15 mouse cellular contexts compared by ENCODE assay signal in the genomic region with DNA sequence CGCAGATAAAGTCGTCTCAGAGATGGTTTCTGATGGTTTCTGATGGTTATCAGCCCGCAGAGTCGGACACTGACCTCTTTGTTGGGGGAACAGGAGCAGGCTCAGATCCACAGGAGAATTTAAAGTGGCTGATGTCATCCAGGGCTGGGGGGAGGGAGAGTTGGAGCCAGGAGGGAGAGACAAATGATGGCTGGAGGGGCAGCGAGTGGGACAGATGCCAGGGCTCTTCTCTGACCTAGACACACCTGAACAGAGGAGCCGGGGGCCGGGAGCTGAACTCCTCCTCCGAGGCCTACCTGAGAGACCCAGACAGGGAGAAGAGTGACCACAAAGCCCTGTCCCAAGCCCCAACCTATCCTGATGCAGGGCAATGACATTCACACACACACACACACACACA. TPM values are rescaled to one million over a fixed set of nuclear protein-coding genes. Genes with fewer than 3 reads are reported as not detected.
A peak's percentile ranks its signal among the peaks of the same experiment; 100 is the strongest.
DNase-seq lines count a peak whose midpoint lies in the region; ATAC-seq and TF ChIP-seq lines count a peak whose summit lies in the region.
"Had no signal": no experiment of that assay in that cellular context is flagged by ENCODE, and none has a peak within 500 bp of the region (broad histone marks: within the 10 kb centered on the region; RNA-seq: fewer than 3 reads in every experiment).

No protein-coding gene starts in this region.

- no peaks in the 10 kb centered on the region for H3K27me3 ChIP-seq in heart, embryonic 12.5 days (replicated peaks)
- H3K27me3 ChIP-seq in midbrain, embryonic 11.5 days (ENCODE audit: control insufficient read depth, insufficient read depth, low read length), result peaks cover 6% of the 10 kb centered on the region
- peaks cover 62% of the 10 kb centered on the region for H3K27me3 ChIP-seq in midbrain, embryonic 10.5 days (ENCODE audit: low read depth, poor library complexity, severe bottlenecking)
- H3K27me3 ChIP-seq in hindbrain, postnatal 0 days (ENCODE audit: insufficient read depth, low read length), result no peaks in the 10 kb centered on the region
- no peaks in the 10 kb centered on the region; the same call in 1 of the 2 replicates for H3K27me3 ChIP-seq in stomach, embryonic 16.5 days (ENCODE audit: control insufficient read depth, insufficient read depth, low read length)

- H3K9me3 ChIP-seq in heart, embryonic 12.5 days (replicated peaks), result no peaks in the 10 kb centered on the region
- H3K9me3 ChIP-seq in midbrain, embryonic 11.5 days (ENCODE audit: control insufficient read depth, low read length), result no peaks in the 10 kb centered on the region
- H3K9me3 ChIP-seq in midbrain, embryonic 10.5 days (replicated peaks), result no peaks in the 10 kb centered on the region
- H3K9me3 ChIP-seq in hindbrain, postnatal 0 days (ENCODE audit: low read length), result no peaks in the 10 kb centered on the region
- no peaks in the 10 kb centered on the region for H3K9me3 ChIP-seq in stomach, embryonic 16.5 days (replicated peaks; ENCODE audit: control insufficient read depth, low read length)
- H3K9me3 ChIP-seq: limb, embryonic 15.5 days had no signal

- ATAC-seq in heart, embryonic 12.5 days (ENCODE audit: insufficient number of reproducible peaks, low FRiP score), result no peak
- no peak for ATAC-seq in midbrain, embryonic 11.5 days (ENCODE audit: low FRiP score)
- no peak for ATAC-seq in hindbrain, postnatal 0 days
- no peak for ATAC-seq in stomach, embryonic 16.5 days (ENCODE audit: insufficient read depth, low FRiP score)

- no peak overlapping the region for H3K4me3 ChIP-seq in heart, embryonic 12.5 days
- no peak overlapping the region for H3K4me3 ChIP-seq in midbrain, embryonic 11.5 days (ENCODE audit: low read depth, low read length)
- no peak overlapping the region for H3K4me3 ChIP-seq in midbrain, embryonic 10.5 days
- H3K4me3 ChIP-seq in hindbrain, postnatal 0 days (ENCODE audit: low read length), result no peak overlapping the region
- H3K4me3 ChIP-seq in stomach, embryonic 16.5 days (replicated peaks; ENCODE audit: low read length), result no peak overlapping the region
- H3K4me3 ChIP-seq: limb, embryonic 15.5 days had no signal

- H3K27ac ChIP-seq in heart, embryonic 12.5 days (ENCODE audit: poor library complexity, severe bottlenecking), result peak overlapping the region; percentile 82
- H3K27ac ChIP-seq in midbrain, embryonic 11.5 days (ENCODE audit: low read depth, low read length), result peak overlapping the region; percentile 11
- H3K27ac ChIP-seq in midbrain, embryonic 10.5 days (replicated peaks), result no peak overlapping the region
- H3K27ac ChIP-seq in hindbrain, postnatal 0 days, result no peak overlapping the region
- no peak overlapping the region for H3K27ac ChIP-seq in stomach, embryonic 16.5 days (ENCODE audit: low read length)
- H3K27ac ChIP-seq: limb, embryonic 15.5 days had no signal

- 34% methylated on average over 7 of the region's 8 CpGs for WGBS in heart, embryonic 12.5 days
- 78% methylated on average over 8 of the region's 8 CpGs for WGBS in midbrain, embryonic 11.5 days
- 81% methylated on average over 8 of the region's 8 CpGs for WGBS in midbrain, embryonic 10.5 days
- WGBS in hindbrain, postnatal 0 days, result 73% methylated on average over 8 of the region's 8 CpGs
- 65% methylated on average over 8 of the region's 8 CpGs for WGBS in stomach, embryonic 16.5 days

- DNase-seq in heart, postnatal 25 days (ENCODE audit: low spot score), result no peak
- DNase-seq in midbrain, embryonic 11.5 days (ENCODE audit: low spot score, missing footprints), result no peak
- no peak for DNase-seq in midbrain, embryonic 10.5 days (ENCODE audit: low spot score)
- no peak for DNase-seq in hindbrain, postnatal 0 days (ENCODE audit: low spot score)
- no peak for DNase-seq in testis, postnatal 14 days (ENCODE audit: low spot score)
- DNase-seq: kidney, postnatal 10 days; layer of hippocampus, postnatal 36 days; lung, postnatal 4 days; right cerebral cortex, postnatal 25 days had no signal

- H3K4me1 ChIP-seq in heart, embryonic 12.5 days (replicated peaks), result peaks cover 84% of the 10 kb centered on the region
- H3K4me1 ChIP-seq in midbrain, embryonic 11.5 days (ENCODE audit: control insufficient read depth, insufficient read depth, low read length), result peaks cover 8% of the 10 kb centered on the region
- H3K4me1 ChIP-seq in midbrain, embryonic 10.5 days, result peaks cover 41% of the 10 kb centered on the region
- H3K4me1 ChIP-seq in hindbrain, postnatal 0 days (ENCODE audit: insufficient read depth, low read length), result peaks cover 8% of the 10 kb centered on the region; the same call in 1 of the 2 replicates
- peaks cover 55% of the 10 kb centered on the region for H3K4me1 ChIP-seq in stomach, embryonic 16.5 days (ENCODE audit: control insufficient read depth, insufficient read depth, low read length)

- no peak for TF ChIP-seq CTCF in hindbrain, postnatal 0 days (IDR thresholded peaks at IDR 0.05; ENCODE audit: low read depth)

- H3K36me3 ChIP-seq in heart, embryonic 12.5 days, result peaks cover 49% of the 10 kb centered on the region
- no peaks in the 10 kb centered on the region for H3K36me3 ChIP-seq in midbrain, embryonic 11.5 days (ENCODE audit: control insufficient read depth, insufficient read depth, low read length)
- H3K36me3 ChIP-seq in midbrain, embryonic 10.5 days, result no peaks in the 10 kb centered on the region
- H3K36me3 ChIP-seq in hindbrain, postnatal 0 days (ENCODE audit: insufficient read depth, low read length), result 0 out of 2 replicates have a peak, but pooled peaks cover 2% of the 10 kb centered on the region
- H3K36me3 ChIP-seq in stomach, embryonic 16.5 days (ENCODE audit: control insufficient read depth, insufficient read depth, low read length), result 0 out of 2 replicates have a peak, but pooled peaks cover 2% of the 10 kb centered on the region
- H3K36me3 ChIP-seq: limb, embryonic 15.5 days had no signal

- intact Hi-C loops in heart, postnatal 25 days (cut with DNase I), result no loop called here

- peak overlapping the region; percentile 11; the same call in 1 of the 2 replicates for H3K9ac ChIP-seq in heart, embryonic 12.5 days
- H3K9ac ChIP-seq in midbrain, embryonic 11.5 days (ENCODE audit: low read length), result no peak overlapping the region
- 0 out of 2 replicates have a peak overlapping the region, but pooled peaks have one; percentile 3 for H3K9ac ChIP-seq in hindbrain, postnatal 0 days (replicated peaks; ENCODE audit: low read length)
- peak overlapping the region; percentile 22; the same call in 1 of the 2 replicates for H3K9ac ChIP-seq in stomach, embryonic 16.5 days (ENCODE audit: low read length)
- H3K9ac ChIP-seq: limb, embryonic 15.5 days had no signal

- H3K4me2 ChIP-seq in heart, embryonic 12.5 days, result no peak overlapping the region
- H3K4me2 ChIP-seq in midbrain, embryonic 11.5 days, result no peak overlapping the region
- H3K4me2 ChIP-seq in hindbrain, postnatal 0 days (ENCODE audit: low read depth, low read length), result no peak overlapping the region
- no peak overlapping the region for H3K4me2 ChIP-seq in stomach, embryonic 16.5 days (ENCODE audit: low read depth, low read length)
- H3K4me2 ChIP-seq: limb, embryonic 15.5 days had no signal

RNA-seq across cellular contexts. Expression of gene Trhr2, which starts 31.5 kb away (rescaled TPM):
- polyA plus RNA-seq in heart, embryonic 12.5 days (2016; fragmentation: Nextera tagmentation; extraction: Ambion mirVana), result not detected in 2 replicates
- total RNA-seq in heart, postnatal 25 days (2021), result not detected
- not detected in 2 replicates for polyA plus RNA-seq in midbrain, embryonic 11.5 days (2014; fragmentation: Nextera tagmentation; extraction: Ambion mirVana)
- not detected in 2 replicates for polyA plus RNA-seq in midbrain, embryonic 10.5 days (2016; fragmentation: Nextera tagmentation; extraction: Ambion mirVana)
- total RNA-seq in hindbrain, postnatal 0 days (2014; rRNA removed), result 2.0 and 3.2 TPM in 2 replicates
- 0.45 and 0.57 TPM in 2 replicates for polyA plus RNA-seq in hindbrain, postnatal 0 days (2015; fragmentation: Nextera tagmentation; extraction: Ambion mirVana)
- polyA plus RNA-seq in stomach, embryonic 16.5 days (2015; fragmentation: Nextera tagmentation; extraction: Ambion mirVana), result not detected in 2 replicates
- total RNA-seq: gastrocnemius, adult 8-10 months had no signal
- polyA plus RNA-seq: embryonic facial prominence, embryonic 14.5 days; forebrain, embryonic 16.5 days had no signal

RNA-seq across cellular contexts. Expression of gene Zfpm1, which starts 47.1 kb away (rescaled TPM):
- 8.0 and 9.2 TPM in 2 replicates for polyA plus RNA-seq in heart, embryonic 12.5 days (2016; fragmentation: Nextera tagmentation; extraction: Ambion mirVana)
- 10 to 100 TPM; 21.3 to 22.6 TPM for total RNA-seq in heart, postnatal 25 days (2021)
- 1.6 and 1.8 TPM in 2 replicates for polyA plus RNA-seq in midbrain, embryonic 11.5 days (2014; fragmentation: Nextera tagmentation; extraction: Ambion mirVana)
- polyA plus RNA-seq in midbrain, embryonic 10.5 days (2016; fragmentation: Nextera tagmentation; extraction: Ambion mirVana), result 1.3 and 1.5 TPM in 2 replicates
- total RNA-seq in hindbrain, postnatal 0 days (2014; rRNA removed), result 28.0 and 37.6 TPM in 2 replicates
- polyA plus RNA-seq in hindbrain, postnatal 0 days (2015; fragmentation: Nextera tagmentation; extraction: Ambion mirVana), result 1.5 and 2.0 TPM in 2 replicates
- 2.0 and 2.1 TPM in 2 replicates for polyA plus RNA-seq in stomach, embryonic 16.5 days (2015; fragmentation: Nextera tagmentation; extraction: Ambion mirVana)

RNA-seq across cellular contexts. Expression of gene Zc3h18, which starts 47.3 kb away (rescaled TPM):
- 41.4 and 43.0 TPM in 2 replicates for polyA plus RNA-seq in heart, embryonic 12.5 days (2016; fragmentation: Nextera tagmentation; extraction: Ambion mirVana)
- total RNA-seq in heart, postnatal 25 days (2021), result 10 to 100 TPM; 20.1 to 21.8 TPM
- 42.0 and 43.7 TPM in 2 replicates for polyA plus RNA-seq in midbrain, embryonic 11.5 days (2014; fragmentation: Nextera tagmentation; extraction: Ambion mirVana)
- polyA plus RNA-seq in midbrain, embryonic 10.5 days (2016; fragmentation: Nextera tagmentation; extraction: Ambion mirVana), result 75.7 and 79.4 TPM in 2 replicates
- 24.4 and 25.6 TPM in 2 replicates for total RNA-seq in hindbrain, postnatal 0 days (2014; rRNA removed)
- polyA plus RNA-seq in hindbrain, postnatal 0 days (2015; fragmentation: Nextera tagmentation; extraction: Ambion mirVana), result 25.2 and 25.3 TPM in 2 replicates
- polyA plus RNA-seq in stomach, embryonic 16.5 days (2015; fragmentation: Nextera tagmentation; extraction: Ambion mirVana), result 28.1 and 32.4 TPM in 2 replicates

Comparison
In these comparisons a context has a peak if more than half of its experiments do, and no peak if none do; other contexts are left out.
1. H3K27ac ChIP-seq: peak in heart, embryonic 12.5 days (single experiment) and midbrain, embryonic 11.5 days (single experiment); none in midbrain, embryonic 10.5 days (single experiment), hindbrain, postnatal 0 days (single experiment) and stomach, embryonic 16.5 days (single experiment).